In genomic region chr7:37357647-37358395, GRCm38 (mm10) we compare ENCODE assay signal across 8 mouse cellular contexts.
DNase-seq lines count a peak whose midpoint lies in the region; ATAC-seq and TF ChIP-seq lines count a peak whose summit lies in the region.

No protein-coding gene starts in this region.

- no peaks in the 10 kb centered on the region for H3K9me3 ChIP-seq in intestine, embryonic 15.5 days
- no peaks in the 10 kb centered on the region for H3K9me3 ChIP-seq in midbrain, embryonic 12.5 days

- 0 out of 2 replicates have a peak overlapping the region, but pooled peaks have one; percentile 22 for H3K4me2 ChIP-seq in intestine, embryonic 15.5 days (replicated peaks)
- H3K4me2 ChIP-seq in midbrain, embryonic 12.5 days (replicated peaks) = 0 out of 2 replicates have a peak overlapping the region, but pooled peaks have one; percentile 9

- H3K9ac ChIP-seq in intestine, embryonic 15.5 days = no peak overlapping the region
- H3K9ac ChIP-seq in midbrain, embryonic 12.5 days (replicated peaks) = no peak overlapping the region

- H3K4me1 ChIP-seq in cortical plate, adult 2 months (ENCODE audit: control insufficient read depth, insufficient read depth, low read length) = no peaks in the 10 kb centered on the region
- peaks cover 7% of the 10 kb centered on the region for H3K4me1 ChIP-seq in intestine, embryonic 15.5 days (replicated peaks)
- peaks cover 30% of the 10 kb centered on the region for H3K4me1 ChIP-seq in midbrain, embryonic 12.5 days
- H3K4me1 ChIP-seq in small intestine, adult 2 months (ENCODE audit: control insufficient read depth, insufficient read depth, insufficient read length, low read length) = no peaks in the 10 kb centered on the region

- H3K27ac ChIP-seq in cortical plate, adult 2 months (ENCODE audit: insufficient read depth, low read length) = no peak overlapping the region
- H3K27ac ChIP-seq in intestine, embryonic 15.5 days = no peak overlapping the region
- H3K27ac ChIP-seq in midbrain, embryonic 12.5 days (replicated peaks) = 0 out of 2 replicates have a peak overlapping the region, but pooled peaks have one; percentile 30
- H3K27ac ChIP-seq in small intestine, adult 2 months (ENCODE audit: insufficient read depth, low read depth, low read length) = no peak overlapping the region

- H3K36me3 ChIP-seq in intestine, embryonic 15.5 days = no peaks in the 10 kb centered on the region
- no peaks in the 10 kb centered on the region for H3K36me3 ChIP-seq in midbrain, embryonic 12.5 days
- no peaks in the 10 kb centered on the region for H3K36me3 ChIP-seq in small intestine, adult 2 months (ENCODE audit: control insufficient read depth, insufficient read depth, low read length)

- intact Hi-C loops in left cerebral cortex, postnatal 14 days (cut with DNase I) = loop anchor here (2.0 kb wide), 1 partner anchor 1707 kb away; no protein-coding TSS in a partner anchor

- no peaks in the 10 kb centered on the region for H3K27me3 ChIP-seq in intestine, embryonic 15.5 days (replicated peaks)
- peaks cover 3% of the 10 kb centered on the region; the same call in 1 of the 2 replicates for H3K27me3 ChIP-seq in midbrain, embryonic 12.5 days
- no peaks in the 10 kb centered on the region for H3K27me3 ChIP-seq in small intestine, adult 2 months (ENCODE audit: control insufficient read depth, insufficient read depth, low read length)

- peak; percentile 75 for DNase-seq in adipocyte (ENCODE audit: low spot score)
- DNase-seq in gastrocnemius, postnatal 25 days = peak; percentile 57
- DNase-seq in left cerebral cortex, postnatal 14 days (ENCODE audit: low spot score in 2 of 2) = peak; percentile 91 to 94

- no peak for TF ChIP-seq POLR2A in cortical plate, adult 2 months (IDR thresholded peaks at IDR 0.05; ENCODE audit: extremely low read depth, insufficient read depth, low read length)
- TF ChIP-seq POLR2A in small intestine, adult 2 months (IDR thresholded peaks at IDR 0.05; ENCODE audit: low read depth, low read length) = no peak

- ATAC-seq in intestine, embryonic 15.5 days = peak; percentile 53
- ATAC-seq in midbrain, embryonic 12.5 days (ENCODE audit: low FRiP score, low read depth) = peak; percentile 36; the same call in 1 of the 2 replicates
- no peak for ATAC-seq in erythroid progenitor cell, adult 5-6 weeks (replicated peaks; ENCODE audit: low FRiP score, poor library complexity, severe bottlenecking)

- WGBS in intestine, embryonic 15.5 days = 24% methylated on average over 21 of the region's 21 CpGs
- WGBS in midbrain, embryonic 12.5 days = 19% methylated on average over 15 of the region's 21 CpGs
- 24% methylated on average over 21 of the region's 21 CpGs for WGBS in small intestine, adult 2 months

- peak; percentile 97 for TF ChIP-seq CTCF in cortical plate, adult 2 months (IDR thresholded peaks at IDR 0.05; ENCODE audit: extremely low read depth, insufficient read depth, low read length)
- peak; percentile 78; the same call in 1 of the 2 replicates for TF ChIP-seq CTCF in small intestine, adult 2 months (IDR thresholded peaks at IDR 0.05; ENCODE audit: extremely low read depth, insufficient read length, insufficient replicate concordance, low read depth, low read length)

- no peak overlapping the region for H3K4me3 ChIP-seq in cortical plate, adult 2 months (ENCODE audit: insufficient read depth, low read length)
- H3K4me3 ChIP-seq in intestine, embryonic 15.5 days (replicated peaks) = no peak overlapping the region
- H3K4me3 ChIP-seq in midbrain, embryonic 12.5 days = no peak overlapping the region
- no peak overlapping the region for H3K4me3 ChIP-seq in small intestine, adult 2 months (ENCODE audit: low read depth, low read length)
